In the genomic region with DNA sequence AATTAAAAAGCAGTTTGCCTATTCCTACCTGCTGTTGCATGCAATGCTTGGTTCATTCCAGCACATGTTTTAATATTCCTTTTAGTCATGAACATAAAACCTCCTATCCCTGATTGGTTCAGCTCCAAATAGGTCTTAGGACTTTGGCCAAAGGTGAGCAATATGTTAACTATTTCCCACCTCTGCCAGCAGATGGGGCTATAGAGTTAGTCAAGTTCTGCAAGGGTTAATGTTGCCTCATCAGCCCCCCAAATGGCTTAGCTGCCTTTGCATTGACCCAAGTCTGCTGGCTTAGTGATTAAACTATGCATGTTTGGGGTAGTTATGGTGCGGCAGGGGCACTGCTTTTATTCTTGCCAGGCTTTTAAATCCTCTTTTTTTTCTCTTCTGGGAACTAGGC, we compare ENCODE assay signal across 9 mouse cellular contexts.
A peak's percentile ranks its signal among the peaks of the same experiment; 100 is the strongest.
DNase-seq lines count a peak whose midpoint lies in the region; ATAC-seq and TF ChIP-seq lines count a peak whose summit lies in the region.
"Had no signal": no experiment of that assay in that cellular context is flagged by ENCODE, and none has a peak within 500 bp of the region (broad histone marks: within the 10 kb centered on the region; RNA-seq: fewer than 3 reads in every experiment).

No protein-coding gene starts in this region.

- peak; percentile 43 for DNase-seq in hindbrain, embryonic 11.5 days (ENCODE audit: low spot score)
- peak; percentile 69 for DNase-seq in ES-CJ7 (ENCODE audit: low read depth, low spot score)
- peak; percentile 23 for DNase-seq in lung, postnatal 10 days
- DNase-seq in left cerebral cortex, postnatal 4 days, result no peak
- DNase-seq in gastrocnemius, postnatal 36 days, result no peak
- no peak for DNase-seq in urinary bladder, adult 18-20 months (ENCODE audit: low spot score in 2 of 2)

- no peak for TF ChIP-seq POLR2A in cortical plate, adult 2 months (IDR thresholded peaks at IDR 0.05; ENCODE audit: extremely low read depth, insufficient read depth, low read length)

- H3K4me2 ChIP-seq in hindbrain, embryonic 11.5 days (replicated peaks; ENCODE audit: low read depth, low read length), result no peak overlapping the region
- no peak overlapping the region for H3K4me2 ChIP-seq in hindbrain, embryonic 13.5 days
- H3K4me2 ChIP-seq: limb, embryonic 15.5 days had no signal

- H3K4me3 ChIP-seq in hindbrain, embryonic 11.5 days (ENCODE audit: low read depth, low read length), result no peak overlapping the region
- no peak overlapping the region for H3K4me3 ChIP-seq in hindbrain, embryonic 13.5 days
- no peak overlapping the region for H3K4me3 ChIP-seq in cortical plate, adult 2 months (ENCODE audit: insufficient read depth, low read length)
- H3K4me3 ChIP-seq: limb, embryonic 15.5 days had no signal

- H3K9ac ChIP-seq in hindbrain, embryonic 11.5 days (ENCODE audit: low read depth, low read length), result no peak overlapping the region
- no peak overlapping the region for H3K9ac ChIP-seq in hindbrain, embryonic 13.5 days
- H3K9ac ChIP-seq: limb, embryonic 15.5 days had no signal

- WGBS in hindbrain, embryonic 11.5 days, result 33% methylated on average over 1 of the region's 1 CpGs
- 43% methylated on average over 1 of the region's 1 CpGs for WGBS in hindbrain, embryonic 13.5 days

- H3K27me3 ChIP-seq in hindbrain, embryonic 11.5 days (ENCODE audit: control insufficient read depth, insufficient read depth, low read length), result no peaks in the 10 kb centered on the region
- no peaks in the 10 kb centered on the region for H3K27me3 ChIP-seq in hindbrain, embryonic 13.5 days
- H3K27me3 ChIP-seq: limb, embryonic 15.5 days had no signal

- peak; percentile 20; the same call in 1 of the 2 replicates for TF ChIP-seq CTCF in cortical plate, adult 2 months (IDR thresholded peaks at IDR 0.05; ENCODE audit: extremely low read depth, insufficient read depth, low read length)

- H3K9me3 ChIP-seq in hindbrain, embryonic 11.5 days (ENCODE audit: control insufficient read depth, low read length), result no peaks in the 10 kb centered on the region
- H3K9me3 ChIP-seq in hindbrain, embryonic 13.5 days, result no peaks in the 10 kb centered on the region
- H3K9me3 ChIP-seq: limb, embryonic 15.5 days had no signal

- H3K4me1 ChIP-seq in hindbrain, embryonic 11.5 days (replicated peaks; ENCODE audit: control insufficient read depth, insufficient read depth, low read length), result no peaks in the 10 kb centered on the region
- no peaks in the 10 kb centered on the region for H3K4me1 ChIP-seq in hindbrain, embryonic 13.5 days (replicated peaks)
- no peaks in the 10 kb centered on the region for H3K4me1 ChIP-seq in cortical plate, adult 2 months (ENCODE audit: control insufficient read depth, insufficient read depth, low read length)

- no peak overlapping the region for H3K27ac ChIP-seq in hindbrain, embryonic 11.5 days (ENCODE audit: low read depth, low read length)
- no peak overlapping the region for H3K27ac ChIP-seq in hindbrain, embryonic 13.5 days
- H3K27ac ChIP-seq in cortical plate, adult 2 months (ENCODE audit: insufficient read depth, low read length), result no peak overlapping the region
- H3K27ac ChIP-seq: limb, embryonic 15.5 days had no signal

- intact Hi-C loops in left cerebral cortex, postnatal 4 days (cut with DNase I), result no loop called here
- intact Hi-C loops in gastrocnemius, postnatal 36 days (cut with DNase I), result loop anchor here (5.0 kb wide), 1 partner anchor 273 kb away; no protein-coding TSS in a partner anchor

- no peaks in the 10 kb centered on the region for H3K36me3 ChIP-seq in hindbrain, embryonic 11.5 days (ENCODE audit: control insufficient read depth, insufficient read depth, low read length)
- H3K36me3 ChIP-seq in hindbrain, embryonic 13.5 days, result no peaks in the 10 kb centered on the region
- H3K36me3 ChIP-seq: limb, embryonic 15.5 days had no signal

- no peak for ATAC-seq in hindbrain, embryonic 11.5 days (ENCODE audit: low FRiP score)
- no peak for ATAC-seq in hindbrain, embryonic 13.5 days (ENCODE audit: low FRiP score)

Comparison
In these comparisons a context has a peak if more than half of its experiments do, and no peak if none do; other contexts are left out.
1. DNase-seq: peak in hindbrain, embryonic 11.5 days (single experiment), ES-CJ7 (single experiment) and lung, postnatal 10 days (single experiment); none in left cerebral cortex, postnatal 4 days (single experiment), gastrocnemius, postnatal 36 days (0 of 2) and urinary bladder, adult 18-20 months (0 of 2).